Mouse (Mus musculus) hindbrain, embryonic 11.5 days (tissue): ENCODE measurements at regions not wholly inside any gene's neighbourhood (a gene's known extent, or its start where the extent isn't known, plus 50 kb on each side); places are given as distances from the start of the nearest gene placed in this dataset.
A peak's percentile ranks its signal among the peaks of the same experiment; 100 is the strongest.

ENCODE experiments used
- ATAC-seq: fragments of 200-750 bp; cut with Nextera tagmentation; 2 replicates; pipeline ENCODE4 v1.8.0; 2017; ENCODE audit warnings: mild to moderate bottlenecking, moderate TSS enrichment, moderate library complexity; ENCODE audit not compliant: low FRiP score
- DNase-seq: peaks from one replicate; pipeline ENCODE4 v3.0.0-alpha.2; 2015; ENCODE audit warnings: low spot score
- H3K27ac ChIP-seq: fragments of 300-500 bp; sonication (generic); 2 replicates; pipeline ENCODE4 v1.5.1; 2014; ENCODE audit warnings: mild to moderate bottlenecking, low read depth, low read length
- H3K27me3 ChIP-seq: fragments of 300-500 bp; sonication (generic); 2 replicates; pipeline ENCODE4 v1.6.1; 2014; ENCODE audit warnings: mild to moderate bottlenecking, low read length, moderate library complexity, mixed read lengths; ENCODE audit not compliant: control insufficient read depth, insufficient read depth
- H3K36me3 ChIP-seq: fragments of 300-500 bp; sonication (generic); 2 replicates; pipeline ENCODE4 v1.6.1; 2014; ENCODE audit warnings: mild to moderate bottlenecking, low read length, moderate library complexity, mixed read lengths; ENCODE audit not compliant: control insufficient read depth, insufficient read depth
- H3K4me1 ChIP-seq: fragments of 300-500 bp; sonication (generic); replicated peaks from 2 replicates; pipeline ENCODE4 v1.6.1; 2014; ENCODE audit warnings: low read length, mixed read lengths; ENCODE audit not compliant: control insufficient read depth, insufficient read depth
- H3K4me2 ChIP-seq: fragments of 300-500 bp; sonication (generic); replicated peaks from 2 replicates; pipeline ENCODE4 v1.6.1; 2014; ENCODE audit warnings: mild to moderate bottlenecking, low read depth, low read length
- H3K4me3 ChIP-seq: fragments of 300-500 bp; sonication (generic); 2 replicates; pipeline ENCODE4 v1.5.1; 2014; ENCODE audit warnings: low read depth, low read length
- H3K9ac ChIP-seq: fragments of 300-500 bp; sonication (generic); 2 replicates; pipeline ENCODE4 v1.6.1; 2014; ENCODE audit warnings: low read depth, low read length
- H3K9me3 ChIP-seq: fragments of 300-500 bp; sonication (generic); 2 replicates; pipeline ENCODE4 v1.6.1; 2016; ENCODE audit warnings: low read length; ENCODE audit not compliant: control insufficient read depth
- WGBS: fragments of 180-500 bp; shearing (Covaris S2); extraction: QIAGEN DNeasy Blood & Tissue Kit; methylation state at CpG from one replicate; pipeline ENCODE4 v1.1.7; 2014; 5-methylcytosine and 5-hydroxymethylcytosine counted together

DNA sequence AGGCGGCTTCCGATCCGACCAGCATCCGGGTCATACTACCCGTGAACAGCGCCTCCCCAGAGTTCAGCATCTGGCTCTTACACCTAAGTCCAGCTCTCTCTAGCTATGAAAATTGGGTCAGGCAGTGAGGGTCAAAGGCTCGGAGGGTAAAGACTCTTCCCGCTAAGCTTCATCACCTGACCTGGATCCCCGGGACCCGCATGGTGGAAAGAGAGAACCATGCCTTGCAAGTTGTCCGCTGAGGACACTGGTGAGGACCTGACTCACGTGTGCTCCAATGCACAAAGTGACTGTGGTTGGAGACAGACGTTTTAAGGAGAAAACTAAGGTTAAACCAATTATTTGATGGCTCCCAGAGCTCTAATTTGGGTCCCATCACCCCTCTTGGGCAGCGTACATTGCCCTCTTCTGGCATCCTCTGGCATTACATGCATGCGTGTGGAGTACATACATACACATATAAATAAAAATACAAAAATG, 74.6 kb upstream of the Sall4 start:
- Histone ChIP-seq H3K36me3 (no peaks in the 10 kb centered on the region), H3K9me3 (no peaks in the 10 kb centered on the region), H3K9ac (no peak overlapping the region), H3K4me1 (peaks cover 19% of the 10 kb centered on the region), H3K27me3 (peaks cover 3% of the 10 kb centered on the region; the same call in 1 of the 2 replicates), H3K27ac (no peak overlapping the region), H3K4me2 (peak overlapping the region; percentile 26; the same call in 1 of the 2 replicates), H3K4me3 (no peak overlapping the region)
- DNase-seq (peak; percentile 73), ATAC-seq (no peak)
- WGBS = 11% methylated on average over 15 of the region's 15 CpGs

- H3K27me3 ChIP-seq = 0 out of 2 replicates have a peak, but pooled peaks cover 2% of the 10 kb centered on the region
- 2% methylated on average over 11 of the region's 11 CpGs for WGBS
- no peak overlapping the region for H3K27ac ChIP-seq
- H3K9ac ChIP-seq = no peak overlapping the region
- DNase-seq (peak; percentile 43), ATAC-seq (no peak)
- no peaks in the 10 kb centered on the region for H3K36me3 ChIP-seq
- no peak overlapping the region for H3K4me3 ChIP-seq
- peaks cover 20% of the 10 kb centered on the region for H3K4me1 ChIP-seq
- H3K9me3 ChIP-seq = no peaks in the 10 kb centered on the region
- H3K4me2 ChIP-seq = peak overlapping the region; percentile 26
These were observed 73.9 kb upstream of the Sall4 start for GRCm38 (mm10) chr2:168841713-168842045.

GRCm38 (mm10) chr2:168840853-168841712, 73.3 kb upstream of the Sall4 start:
- Histone ChIP-seq H3K9me3 (no peaks in the 10 kb centered on the region), H3K4me2 (peak overlapping the region; percentile 26; the same call in 1 of the 2 replicates), H3K4me1 (peaks cover 20% of the 10 kb centered on the region), H3K9ac (no peak overlapping the region), H3K27ac (0 out of 2 replicates have a peak overlapping the region, but pooled peaks have one; percentile 4), H3K27me3 (0 out of 2 replicates have a peak, but pooled peaks cover 2% of the 10 kb centered on the region), H3K36me3 (no peaks in the 10 kb centered on the region), H3K4me3 (no peak overlapping the region)
- DNase-seq = peak; percentile 54
- 3% methylated on average over 19 of the region's 19 CpGs for WGBS
- no peak for ATAC-seq

DNA sequence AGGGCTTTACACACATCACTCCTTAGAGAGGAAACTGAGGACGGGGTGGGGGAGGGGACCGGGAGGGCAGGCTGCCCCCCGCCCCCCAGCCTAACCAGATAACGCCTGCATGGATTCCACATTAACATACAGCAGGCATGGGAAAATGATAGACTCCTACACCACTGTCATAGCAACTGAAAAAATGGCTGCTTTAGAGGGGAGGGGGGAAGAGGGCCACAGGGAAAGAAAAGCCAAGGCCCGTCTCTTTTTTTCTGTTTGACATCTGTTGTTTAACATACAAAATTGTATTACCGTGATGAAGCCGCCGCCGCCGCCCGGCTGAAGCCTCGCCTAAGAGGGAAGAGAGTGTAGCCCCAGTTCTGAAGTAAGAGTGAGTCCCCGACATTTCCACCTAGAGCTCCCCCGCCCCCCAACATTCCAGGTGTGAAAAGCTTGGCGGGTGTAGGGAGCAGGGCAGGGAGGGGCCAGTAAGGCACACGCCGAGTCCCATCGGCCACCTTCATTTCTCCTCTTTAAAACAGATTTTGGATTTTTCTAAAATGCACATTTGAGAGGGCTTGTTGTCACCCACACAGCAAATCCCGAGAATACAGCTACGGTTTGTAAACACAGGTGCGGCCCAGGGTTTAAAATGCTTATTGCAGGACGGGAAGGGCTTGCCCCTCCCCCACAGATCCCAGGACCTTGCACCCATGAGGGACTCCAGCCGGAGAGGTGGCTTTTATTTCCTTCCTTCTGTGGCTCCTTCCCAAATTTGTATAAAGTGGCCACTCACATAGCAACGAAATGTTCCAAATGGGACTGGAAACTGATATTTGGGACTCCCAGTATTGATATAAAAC, 72.3 kb upstream of the Sall4 start:
- Histone ChIP-seq H3K9ac (peak overlapping the region; percentile 54; the same call in 1 of the 2 replicates), H3K36me3 (no peaks in the 10 kb centered on the region), H3K4me2 (peak overlapping the region; percentile 52), H3K9me3 (no peaks in the 10 kb centered on the region), H3K27me3 (no peaks in the 10 kb centered on the region), H3K4me1 (peaks cover 20% of the 10 kb centered on the region), H3K4me3 (peak overlapping the region; percentile 25), H3K27ac (peak overlapping the region; percentile 78)
- WGBS = 2% methylated on average over 24 of the region's 24 CpGs
- DNase-seq (peak; percentile 67), ATAC-seq (peak; percentile 83)

GRCm38 (mm10) chr2:168839221-168839620, 71.5 kb upstream of the Sall4 start:
- H3K9ac ChIP-seq = no peak overlapping the region; the same call in 1 of the 2 replicates
- peak overlapping the region; percentile 78 for H3K27ac ChIP-seq
- H3K4me3 ChIP-seq = no peak overlapping the region
- ATAC-seq (no peak), DNase-seq (peak; percentile 35)
- 3% methylated on average over 6 of the region's 6 CpGs for WGBS
- peaks cover 20% of the 10 kb centered on the region for H3K4me1 ChIP-seq
- no peaks in the 10 kb centered on the region for H3K36me3 ChIP-seq
- H3K9me3 ChIP-seq = no peaks in the 10 kb centered on the region
- no peaks in the 10 kb centered on the region for H3K27me3 ChIP-seq
- H3K4me2 ChIP-seq = peak overlapping the region; percentile 52

GRCm38 (mm10) chr2:168838681-168839080, 70.9 kb upstream of the Sall4 start:
- no peaks in the 10 kb centered on the region for H3K9me3 ChIP-seq
- H3K4me2 ChIP-seq = peak overlapping the region; percentile 13; the same call in 1 of the 2 replicates
- no peak for ATAC-seq
- H3K27me3 ChIP-seq = no peaks in the 10 kb centered on the region
- no peak overlapping the region; the same call in 1 of the 2 replicates for H3K4me3 ChIP-seq
- H3K9ac ChIP-seq = no peak overlapping the region
- under 1% methylated on average over 12 of the region's 12 CpGs for WGBS
- DNase-seq = peak; percentile 64
- H3K4me1 ChIP-seq = peaks cover 20% of the 10 kb centered on the region
- no peaks in the 10 kb centered on the region for H3K36me3 ChIP-seq
- peak overlapping the region; percentile 78 for H3K27ac ChIP-seq

DNA sequence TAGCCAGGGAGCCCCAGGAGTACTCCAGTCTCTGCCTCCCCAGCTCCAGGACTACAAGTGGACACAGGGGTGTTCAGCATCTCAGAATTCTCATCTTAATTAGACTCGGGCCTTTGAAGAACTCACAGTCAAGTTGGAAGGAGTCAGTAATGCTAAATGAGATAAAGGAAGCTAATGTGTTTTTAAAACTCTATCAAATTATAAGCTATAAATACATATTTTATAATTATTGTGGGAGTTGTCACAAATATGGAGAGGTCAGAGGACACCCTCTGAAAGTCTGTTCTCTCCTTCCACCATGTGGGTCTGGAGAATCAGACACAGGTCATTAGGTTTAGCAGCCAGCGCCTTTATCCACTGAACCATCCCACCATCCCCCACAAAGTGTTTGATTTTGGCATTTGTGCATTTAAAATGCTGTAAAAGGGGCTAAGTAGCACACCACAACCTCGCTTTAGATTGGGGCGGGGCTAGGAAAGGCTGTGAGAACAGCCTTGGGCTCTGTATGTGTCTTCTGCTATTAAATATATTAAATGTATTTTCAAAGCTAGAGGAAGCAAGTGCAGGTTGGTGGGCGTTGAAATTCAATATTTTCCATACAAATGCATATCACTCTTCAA, 70.3 kb upstream of the Sall4 start:
- Histone ChIP-seq H3K27me3 (no peaks in the 10 kb centered on the region), H3K9ac (no peak overlapping the region), H3K4me1 (peaks cover 20% of the 10 kb centered on the region), H3K27ac (peak overlapping the region; percentile 78), H3K9me3 (no peaks in the 10 kb centered on the region), H3K4me2 (no peak overlapping the region), H3K36me3 (no peaks in the 10 kb centered on the region), H3K4me3 (no peak overlapping the region)
- 17% methylated on average over 5 of the region's 5 CpGs for WGBS
- ATAC-seq (no peak), DNase-seq (peak; percentile 47)

DNA sequence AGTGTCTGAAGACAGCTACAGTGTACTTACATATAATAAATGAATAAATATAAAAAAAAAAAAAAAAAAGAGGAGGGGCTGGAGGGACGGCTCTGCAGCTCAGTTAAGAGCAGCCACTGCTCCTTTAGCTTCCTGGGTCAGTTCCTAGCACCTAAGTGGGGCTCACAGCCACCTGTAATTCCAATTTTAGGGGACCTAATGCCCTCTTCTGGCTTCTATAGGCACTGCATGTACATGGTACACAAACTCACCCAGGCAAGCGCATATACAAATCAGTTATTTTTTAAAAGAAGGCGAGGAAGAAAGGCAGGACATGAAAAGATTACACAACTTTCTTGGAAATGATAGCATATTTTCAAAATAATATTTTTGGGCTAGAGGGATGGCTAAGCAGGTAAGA, 67.0 kb upstream of the Sall4 start:
- ATAC-seq = no peak

More for the DNA sequence above, 67.0 kb upstream of the Sall4 start:
- Histone ChIP-seq H3K4me1 (peaks cover 9% of the 10 kb centered on the region), H3K27ac (no peak overlapping the region), H3K4me3 (no peak overlapping the region), H3K9me3 (no peaks in the 10 kb centered on the region), H3K4me2 (no peak overlapping the region), H3K27me3 (no peaks in the 10 kb centered on the region), H3K9ac (no peak overlapping the region), H3K36me3 (no peaks in the 10 kb centered on the region)
- WGBS = 93% methylated on average over 3 of the region's 3 CpGs
- DNase-seq = no peak
